Mouse (Mus musculus) CH12.LX (cell line): Measurements from ENCODE around the gene Slit2. TPM values are rescaled to one million over a fixed set of nuclear protein-coding genes. Genes with fewer than 3 reads are reported as not detected.

Source experiments
- DNase-seq: peaks from one replicate; pipeline ENCODE4 v3.0.0-alpha.2; 2013; ENCODE audit errors: extremely low read depth
- H3K27ac ChIP-seq: 2 replicates; pipeline ENCODE4 v1.5.1; 2012; ENCODE audit warnings: low read depth, mild to moderate bottlenecking, control low read depth, moderate library complexity; ENCODE audit not compliant: insufficient read depth
- H3K27me3 ChIP-seq: replicated peaks from 2 replicates; pipeline ENCODE3; 2012; ENCODE audit warnings: inconsistent platforms
- H3K36me3 ChIP-seq, 2 experiments: replicated peaks in 1 of 2; 2 replicates each; pipeline versions ENCODE3 to v1.6.1; 2012; ENCODE audit warnings: inconsistent platforms in 1 of 2, low read length in 1 of 2, mild to moderate bottlenecking in 1 of 2, mixed read lengths in 1 of 2, moderate library complexity in 1 of 2; ENCODE audit not compliant: control insufficient read depth in 1 of 2, insufficient read depth in 1 of 2
- H3K4me1 ChIP-seq, 2 experiments: 2 replicates each; pipeline ENCODE4 v1.6.1; 2012; ENCODE audit warnings: inconsistent platforms in 1 of 2, moderate library complexity in 1 of 2; ENCODE audit not compliant: insufficient read depth in 2 of 2, control insufficient read depth in 1 of 2
- H3K4me2 ChIP-seq: 2 replicates; pipeline ENCODE4 v1.6.1; 2012; ENCODE audit warnings: low read depth, mild to moderate bottlenecking, control low read depth; ENCODE audit not compliant: poor library complexity, insufficient read depth, severe bottlenecking
- H3K4me3 ChIP-seq, 3 experiments: fragments of 150-350 bp in 1 of 3; sonication (generic) in 1 of 3; replicated peaks in 1 of 3; 2 replicates each; pipeline versions ENCODE3 to v1.5.1; 2011 to 2012; ENCODE audit warnings: low read depth in 2 of 3, low read length in 2 of 3, mild to moderate bottlenecking in 2 of 3, moderate library complexity in 2 of 3, control low read depth in 1 of 3, improper control_type of control experiment in 1 of 3, inconsistent platforms in 1 of 3, mixed read lengths in 1 of 3; ENCODE audit not compliant: poor library complexity in 1 of 3
- H3K79me2 ChIP-seq: replicated peaks from 2 replicates; pipeline ENCODE4 v1.6.1; 2012; ENCODE audit warnings: mild to moderate bottlenecking, moderate library complexity; ENCODE audit not compliant: control insufficient read depth, poor library complexity, insufficient read depth, severe bottlenecking; ENCODE audit errors: extremely low read depth
- H3K9ac ChIP-seq: 2 replicates; pipeline ENCODE4 v1.6.1; 2012; ENCODE audit warnings: low read depth, mild to moderate bottlenecking, control low read depth, moderate library complexity; ENCODE audit not compliant: insufficient read depth
- H3K9me3 ChIP-seq: replicated peaks from 2 replicates; pipeline ENCODE3; 2012; ENCODE audit warnings: low read length, inconsistent platforms, mixed read lengths
- BHLHE40 ChIP-seq: IDR thresholded peaks from 2 replicates; pipeline ENCODE4 v1.6.1; 2011; ENCODE audit warnings: mild to moderate bottlenecking, low read depth, low read length, improper control_type of control experiment
- CHD1 ChIP-seq: IDR thresholded peaks from 2 replicates; pipeline ENCODE4 v1.6.1; 2012; ENCODE audit warnings: low read depth, low read length, improper control_type of control experiment, inconsistent platforms
- ELF1 ChIP-seq: IDR thresholded peaks from 2 replicates; pipeline ENCODE4 v1.6.1; 2014; ENCODE audit warnings: low read depth, mild to moderate bottlenecking, inconsistent platforms, low read length, improper control_type of control experiment
- EP300 ChIP-seq: IDR thresholded peaks from 2 replicates; pipeline ENCODE4 v1.6.1; 2011; ENCODE audit warnings: low read length, improper control_type of control experiment
- GABPA ChIP-seq: IDR thresholded peaks from 2 replicates; pipeline ENCODE4 v1.6.1; 2012; ENCODE audit warnings: low read depth, low read length, improper control_type of control experiment, inconsistent platforms; ENCODE audit not compliant: insufficient replicate concordance
- IRF4 ChIP-seq: IDR thresholded peaks from 2 replicates; pipeline ENCODE4 v1.6.1; 2014; ENCODE audit warnings: low read depth, mild to moderate bottlenecking, inconsistent platforms, low read length, improper control_type of control experiment
- JUN ChIP-seq: IDR thresholded peaks from 2 replicates; pipeline ENCODE4 v1.6.1; 2011; ENCODE audit warnings: low read depth, mild to moderate bottlenecking, low read length, improper control_type of control experiment, moderate library complexity; ENCODE audit not compliant: insufficient read depth
- MAZ ChIP-seq: IDR thresholded peaks from 2 replicates; pipeline ENCODE4 v1.6.1; 2012; ENCODE audit warnings: low read depth, mild to moderate bottlenecking, inconsistent platforms, low read length, improper control_type of control experiment, moderate library complexity
- MEF2A ChIP-seq: IDR thresholded peaks from 2 replicates; pipeline ENCODE4 v1.6.1; 2014; ENCODE audit warnings: low read depth, mild to moderate bottlenecking, inconsistent platforms, low read length, improper control_type of control experiment, borderline replicate concordance
- NRF1 ChIP-seq: IDR thresholded peaks from 2 replicates; pipeline ENCODE4 v1.6.1; 2014; ENCODE audit warnings: low read depth, mild to moderate bottlenecking, inconsistent platforms, low read length, improper control_type of control experiment, moderate library complexity
- PAX5 ChIP-seq: IDR thresholded peaks from 2 replicates; pipeline ENCODE4 v1.6.1; 2012; ENCODE audit warnings: low read length, inconsistent platforms, mixed read lengths
- POLR2A ChIP-seq: IDR thresholded peaks from 2 replicates; pipeline ENCODE4 v1.6.1; 2011; ENCODE audit warnings: low read depth, mild to moderate bottlenecking, improper control_type of control experiment, low read length
- RAD21 ChIP-seq: IDR thresholded peaks from 2 replicates; pipeline ENCODE4 v1.6.1; 2011; ENCODE audit warnings: low read depth, mild to moderate bottlenecking, low read length, improper control_type of control experiment, moderate library complexity
- SIN3A ChIP-seq: IDR thresholded peaks from 2 replicates; pipeline ENCODE4 v1.6.1; 2012; ENCODE audit warnings: low read length, improper control_type of control experiment, inconsistent platforms
- SMC3 ChIP-seq: IDR thresholded peaks from 2 replicates; pipeline ENCODE4 v1.6.1; 2011; ENCODE audit warnings: low read depth, low read length, improper control_type of control experiment
- TBP ChIP-seq: conservative IDR thresholded peaks from 2 replicates; pipeline ENCODE4 v1.6.1; 2011; ENCODE audit warnings: low read depth, low read length, improper control_type of control experiment
- UBTF ChIP-seq: IDR thresholded peaks from 2 replicates; pipeline ENCODE4 v1.6.1; 2012; ENCODE audit warnings: low read depth, mild to moderate bottlenecking, inconsistent platforms, low read length, improper control_type of control experiment, moderate library complexity
- USF2 ChIP-seq: conservative IDR thresholded peaks from 2 replicates; pipeline ENCODE4 v1.6.1; 2011; ENCODE audit warnings: low read depth, low read length, improper control_type of control experiment
- ZC3H11A ChIP-seq: IDR thresholded peaks from 2 replicates; pipeline ENCODE4 v1.6.1; 2012; ENCODE audit warnings: low read depth, mild to moderate bottlenecking, inconsistent platforms, low read length, improper control_type of control experiment
- ZKSCAN1 ChIP-seq: IDR thresholded peaks from 2 replicates; pipeline ENCODE4 v1.6.1; 2012; ENCODE audit warnings: low read depth, inconsistent platforms, low read length, improper control_type of control experiment, borderline replicate concordance
- ZMIZ1 ChIP-seq: IDR thresholded peaks from 2 replicates; pipeline ENCODE4 v1.6.1; 2012; ENCODE audit warnings: low read depth, mild to moderate bottlenecking, inconsistent platforms, low read length, improper control_type of control experiment
- dilution Hi-C: fragments of 300-500 bp; cut with MboI; formaldehyde crosslinking; loops from 2 replicates; pipeline ENCODE4 v1.14.3; 2020; ENCODE audit warnings: low sequenced_read_pairs; ENCODE audit not compliant: extremely low pct_unique_long_range_greater_than_20kb, extremely low pct_ligation_motif_present
- in situ Hi-C: fragments of 300-500 bp; cut with MboI; formaldehyde crosslinking; loops from 3 replicates; pipeline ENCODE4 v1.14.3; 2019; ENCODE audit warnings: low sequenced_read_pairs, low pct_ligation_motif_present, low pct_unique_long_range_greater_than_20kb, mixed read lengths
- polyA plus RNA-seq: library from polyadenylated mRNA; unstranded; fragments of >175 nt; gene quantifications from 2 replicates; pipeline ENCODE4 v1.2.1, GENCODE M21; 2012; ENCODE audit warnings: low read depth; ENCODE audit not compliant: insufficient read length
- total RNA-seq, 2 experiments: library from RNA; depleted of rRNA; stranded (reverse); fragments of 300-350 nt in 1 of 2; fragments of >200 nt in 1 of 2; gene quantifications; 2 replicates each; pipeline ENCODE4 v1.2.3; 2012 to 2014

Gene Slit2
- total and polyA plus RNA-seq, 3 experiments = 0.04 to 0.20 (median 0.17) TPM

- H3K4me2 ChIP-seq = no peak overlapping the region
- no peaks in the 10 kb centered on the region for H3K27me3 ChIP-seq
- no peak overlapping the region for H3K4me3 ChIP-seq
- DNase-seq = no peak
- H3K27ac ChIP-seq = no peak overlapping the region
- no peaks in the 10 kb centered on the region for H3K4me1 ChIP-seq
- H3K9ac ChIP-seq = no peak overlapping the region
- peaks cover 25% of the 10 kb centered on the region for H3K9me3 ChIP-seq
- dilution Hi-C loops = no loop called here
- H3K36me3 ChIP-seq = no peaks in the 10 kb centered on the region
- in situ Hi-C loops = no loop called here
- H3K79me2 ChIP-seq = no peaks in the 10 kb centered on the region
- TF ChIP-seq POLR2A (no peak), PAX5 (no peak), CHD1 (no peak), IRF4 (no peak), ZKSCAN1 (no peak), ZMIZ1 (no peak), BHLHE40 (no peak), NRF1 (no peak), JUN (no peak), UBTF (no peak), MAZ (no peak), EP300 (no peak), MEF2A (no peak), RAD21 (no peak), USF2 (no peak), GABPA (no peak)
- TF ChIP-seq, all 38 proteins: peak for 0
Measured at GRCm38 (mm10) chr5:48023441-48023840, 40.5 kb downstream of the Slit2 start.

DNA sequence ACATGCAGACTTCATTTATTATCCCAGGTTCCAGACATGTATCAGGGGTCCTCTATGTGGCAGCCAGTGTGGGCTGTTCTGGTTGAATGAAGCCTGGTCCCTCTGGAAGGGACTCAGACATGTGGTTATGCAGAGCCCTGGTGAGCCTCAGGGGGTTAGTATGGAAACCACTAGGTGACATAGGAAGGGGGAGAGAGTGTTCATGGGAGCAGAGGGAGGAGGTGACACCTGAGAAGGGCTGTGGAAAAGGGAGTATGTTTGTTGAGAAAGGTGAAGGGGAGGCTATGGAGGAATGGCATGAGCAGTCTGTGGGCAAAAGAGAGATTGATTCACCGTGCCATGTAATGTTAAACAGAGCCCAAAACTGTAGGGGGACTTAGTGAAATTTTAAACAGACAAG is 51.9 kb downstream of the Slit2 start:
- no peak for TF ChIP-seq ZC3H11A
- no peak for TF ChIP-seq MEF2A
- TF ChIP-seq JUN = no peak
- no peak for TF ChIP-seq MAZ
- no peak for TF ChIP-seq CHD1
- no peak for TF ChIP-seq SMC3
- no peak for TF ChIP-seq SIN3A
- no peak for TF ChIP-seq IRF4
- no peak for TF ChIP-seq TBP
- TF ChIP-seq ELF1 = no peak
- TF ChIP-seq, all 38 proteins: peak for 0
- Histone ChIP-seq H3K4me1 (no peaks in the 10 kb centered on the region), H3K27ac (no peak overlapping the region), H3K27me3 (no peaks in the 10 kb centered on the region), H3K4me2 (no peak overlapping the region), H3K36me3 (no peaks in the 10 kb centered on the region), H3K79me2 (no peaks in the 10 kb centered on the region), H3K4me3 (no peak overlapping the region), H3K9me3 (peaks cover 24% of the 10 kb centered on the region), H3K9ac (no peak overlapping the region)
- dilution Hi-C loops (no loop called here), in situ Hi-C loops (no loop called here)
- DNase-seq = no peak
